Mouse (Mus musculus): ENCODE results near the gene Naa40.

DNA sequence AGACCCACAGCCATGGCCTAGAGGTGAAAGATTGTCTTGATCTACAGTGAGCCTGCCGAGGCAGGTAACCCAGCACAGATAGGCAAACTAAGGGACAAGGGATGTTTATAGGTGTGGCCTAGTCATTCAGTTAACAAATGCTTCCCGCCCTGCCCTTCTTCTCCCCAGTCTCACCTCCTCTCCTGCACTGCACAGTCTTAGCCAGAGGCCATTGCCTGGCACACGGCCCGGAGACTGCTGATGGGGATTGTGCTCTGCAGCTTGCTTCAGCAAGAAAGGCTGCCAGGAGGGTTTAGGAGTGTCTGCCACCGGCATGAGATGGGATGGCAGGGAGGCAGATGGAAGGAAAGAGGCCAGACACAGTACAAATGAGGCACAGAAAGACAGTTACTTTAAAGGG, 16.9 kb upstream of the Naa40 start:
- no peak for TF ChIP-seq CTCF (IDR thresholded peaks at IDR 0.05; ENCODE audit: extremely low read depth, insufficient read depth, insufficient read length, insufficient replicate concordance)
- TF ChIP-seq POLR2A (IDR thresholded peaks at IDR 0.05; ENCODE audit: low read depth, low read length): no peak

Measured in spleen, adult 2 months (tissue).